Mouse (Mus musculus) left cerebral cortex, postnatal 25 days (tissue): Measurements from ENCODE around the gene 2700097O09Rik. TPM values are rescaled to one million over a fixed set of nuclear protein-coding genes. Genes with fewer than 3 reads are reported as not detected.

Source experiments
- DNase-seq, 2 experiments: peaks; one replicate each; pipeline ENCODE4 v3.0.0; 2022; ENCODE audit warnings: low spot score in 2 of 2, mixed read lengths in 1 of 2
- intact Hi-C: fragments of 180-260 bp; cut with DNase I; formaldehyde crosslinking; loops from one replicate; pipeline ENCODE4 v1.15.1; 2025
- total RNA-seq, 2 experiments: library from RNA; stranded (reverse); gene quantifications; 2 replicates each; pipeline ENCODE4 v1.2.3; 2021

The 2700097O09Rik gene
- total RNA-seq, 2 experiments from 2014 or later = 8.4 to 9.6 TPM

GRCm38 (mm10) chr12:54996979-54997474 is 82.9 kb downstream of the 2700097O09Rik start:
- DNase-seq = no peak
- intact Hi-C loops = no loop called here

GRCm38 (mm10) chr12:54995965-54996364 is 83.9 kb downstream of the 2700097O09Rik start:
- DNase-seq = no peak
- intact Hi-C loops = no loop called here

Other genes with a start within 250 kb of the 2700097O09Rik start
- gene Cfl2, start 217.2 kb downstream of the 2700097O09Rik start, total RNA-seq = 100 to 1,000 TPM; 111 to 116 TPM
- gene Gm20403, start 93.6 kb downstream of the 2700097O09Rik start, total RNA-seq = not detected
- 1 to 10 TPM; 3.5 to 5.1 TPM for gene Baz1a, start 65.8 kb downstream of the 2700097O09Rik start, total RNA-seq
- 10 to 100 TPM; 91.1 to 95.7 TPM for gene Srp54a, start 152 bp upstream of the 2700097O09Rik start, total RNA-seq
- gene Fam177a, start 44.4 kb upstream of the 2700097O09Rik start, total RNA-seq = 10 to 100 TPM; 18.0 to 19.4 TPM
- 10 to 100 TPM; 53.7 to 57.4 TPM for gene Srp54b, start 75.0 kb upstream of the 2700097O09Rik start, total RNA-seq
- under 1 TPM; 0.39 to 0.44 TPM for gene 1700047I17Rik2, start 119.5 kb upstream of the 2700097O09Rik start, total RNA-seq
- 10 to 100 TPM; 34.5 to 38.0 TPM for gene Srp54c, start 150.1 kb upstream of the 2700097O09Rik start, total RNA-seq
- 1 to 10 TPM; 8.9 to 9.0 TPM for gene 1110008L16Rik, start 219.5 kb upstream of the 2700097O09Rik start, total RNA-seq
- gene Ppp2r3c, start 222.9 kb upstream of the 2700097O09Rik start, total RNA-seq = 10 to 100 TPM; 11.4 to 13.9 TPM